Mouse (Mus musculus) spleen, embryonic (tissue): ENCODE results near the gene Mnt.

Source experiments
- CTCF ChIA-PET: fragments of 350-600 bp; sonication (Branson Sonifier 250); formaldehyde crosslinking; loops from one replicate; lab custom pipeline; 2022; lab: Charles Lee

The Mnt gene

DNA sequence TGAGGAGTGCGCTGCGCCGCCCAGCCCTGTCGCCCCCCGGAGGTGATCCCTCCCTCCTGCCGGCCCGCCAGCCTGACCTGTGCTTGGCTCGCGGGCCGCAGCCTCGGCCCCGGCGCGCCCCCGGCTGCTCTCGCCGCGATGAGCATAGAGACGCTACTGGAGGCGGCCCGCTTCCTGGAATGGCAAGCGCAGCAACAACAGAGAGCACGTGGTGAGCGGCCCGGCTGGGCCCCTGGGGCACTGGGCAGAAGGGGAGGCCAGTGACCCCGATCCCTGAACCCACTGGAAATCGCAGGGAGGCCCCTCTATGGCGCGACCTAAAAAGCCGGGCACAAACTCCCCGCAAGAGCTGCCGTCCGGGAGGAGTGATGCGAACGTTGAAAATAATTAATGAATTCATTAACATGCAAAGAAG is 478 bp downstream of the Mnt start:
- CTCF ChIA-PET: no interaction called here

DNA sequence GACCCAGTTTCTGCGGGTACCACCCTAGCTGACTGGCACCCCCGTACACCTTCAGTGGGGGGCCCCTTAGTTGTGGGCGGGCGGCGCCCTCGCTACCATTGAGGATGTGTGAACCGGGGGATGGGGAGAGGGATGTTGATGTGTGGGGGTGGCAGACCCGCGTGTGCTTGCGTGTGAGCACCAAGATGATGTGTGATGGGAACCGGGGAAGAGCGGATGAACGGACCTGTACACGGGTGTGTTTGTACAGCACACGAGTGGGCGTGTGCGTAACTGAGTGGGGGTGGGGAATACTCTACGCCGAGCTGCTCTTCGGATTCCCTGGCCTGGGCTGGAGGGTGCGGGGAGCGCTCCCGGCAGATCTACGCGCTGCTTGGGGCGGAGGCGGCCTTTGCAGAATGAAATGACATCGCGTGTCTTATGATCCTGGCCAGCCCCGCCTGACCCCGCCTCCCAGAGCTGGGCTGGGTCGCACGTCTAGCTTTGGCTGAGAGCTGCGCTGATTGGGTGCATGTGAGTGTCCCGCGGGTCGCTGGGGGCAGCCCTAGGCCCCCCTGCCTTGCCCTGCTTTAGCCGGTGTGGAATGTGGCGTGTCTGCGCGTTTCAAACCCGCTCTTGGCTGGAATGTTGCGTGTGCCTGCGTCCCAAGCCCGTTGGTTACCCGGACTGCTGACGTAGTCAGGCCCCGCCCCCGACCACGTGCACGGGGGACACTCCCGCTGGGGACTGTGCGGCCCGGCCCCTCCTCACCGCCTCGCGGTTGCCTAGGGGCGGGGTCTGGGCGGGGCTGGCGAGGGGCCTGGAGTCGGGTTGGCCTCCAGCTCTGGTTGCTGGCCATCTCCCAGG is 1.1 kb downstream of the Mnt start:
- CTCF ChIA-PET: no interaction called here

DNA sequence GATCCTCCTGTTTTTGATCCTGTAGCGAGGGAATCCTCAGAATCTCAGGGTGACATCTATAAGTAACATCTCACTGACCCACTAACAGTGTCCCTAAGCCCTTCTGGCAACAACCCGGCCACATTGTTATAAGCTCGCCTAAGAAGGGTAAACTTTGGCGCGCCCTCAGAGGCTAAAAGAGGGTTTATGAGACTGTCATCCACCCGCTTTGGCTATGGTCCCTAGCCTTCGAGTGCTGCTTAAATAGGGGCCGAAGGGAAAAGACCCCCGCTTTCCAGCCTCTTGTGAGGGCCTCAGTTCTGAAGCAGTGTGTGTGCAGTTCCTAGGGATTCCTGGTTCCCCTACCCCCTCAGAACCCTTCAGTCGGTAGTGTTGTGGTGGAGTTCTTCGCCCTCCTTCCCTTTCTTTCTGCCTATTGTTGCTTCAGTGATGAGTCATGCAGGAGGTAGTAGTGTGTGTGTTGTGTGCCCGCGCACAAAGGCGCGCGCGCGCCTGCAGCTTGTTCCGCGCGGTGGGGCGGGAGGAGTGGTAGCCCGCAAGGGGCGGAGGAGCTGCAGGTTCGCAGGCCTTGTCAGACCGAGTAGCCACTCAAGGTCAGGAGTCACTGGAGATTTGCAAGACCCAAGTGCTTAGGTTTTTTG is 1.9 kb downstream of the Mnt start:
- CTCF ChIA-PET: no interaction called here

DNA sequence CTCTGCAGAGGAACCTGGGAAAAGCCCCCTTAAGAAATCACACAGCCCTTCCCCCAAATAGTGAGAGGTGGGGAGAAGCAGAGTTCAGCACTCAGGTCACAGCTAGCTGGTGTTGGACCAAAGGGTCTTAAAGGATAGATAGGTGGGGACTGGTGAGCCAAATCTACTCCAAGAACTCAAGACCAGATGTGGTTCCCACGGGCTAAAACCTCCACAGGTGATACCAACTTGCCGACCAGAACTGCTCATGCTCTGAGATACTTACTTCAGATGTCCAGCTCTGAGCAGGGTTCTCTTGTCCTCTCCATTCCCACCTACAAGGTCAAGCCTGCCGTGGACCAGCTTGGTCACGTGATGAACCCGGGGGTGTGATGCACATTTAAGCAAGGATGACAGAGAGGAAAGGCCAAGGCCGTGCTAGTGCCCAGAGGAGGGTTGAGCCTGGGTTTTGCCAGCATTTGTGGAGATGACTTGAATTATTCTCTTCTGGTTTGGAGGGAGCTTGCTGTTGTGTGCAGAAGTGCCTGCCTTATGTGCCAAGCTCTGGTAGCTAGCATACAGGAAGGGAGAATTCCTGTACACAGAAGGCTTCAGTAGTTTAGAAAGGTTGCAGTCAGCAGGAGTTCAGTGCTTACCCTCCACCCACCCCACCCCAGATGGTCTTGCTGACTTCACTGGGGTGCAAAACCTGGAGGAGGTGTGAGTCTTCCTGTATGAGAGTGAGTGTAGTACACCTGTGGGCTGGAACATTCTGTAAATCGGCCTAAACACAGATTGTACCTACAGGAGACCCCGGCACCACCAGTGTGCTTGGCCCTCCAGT is 3.0 kb downstream of the Mnt start:
- CTCF ChIA-PET: no interaction called here

DNA sequence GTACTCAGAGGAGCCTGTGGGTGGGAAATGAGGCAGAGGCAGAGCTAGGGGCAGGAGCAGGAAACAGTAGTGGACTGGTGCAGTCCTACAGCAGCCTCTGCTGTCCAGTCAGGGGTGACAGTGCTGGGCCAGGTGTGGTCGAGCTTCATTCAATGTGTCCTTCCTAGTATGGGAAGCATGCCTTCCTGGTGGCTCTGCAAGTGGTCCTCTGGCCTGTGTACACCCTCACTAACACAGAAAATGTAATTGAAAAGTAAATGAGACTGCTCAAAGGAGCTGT is 3.6 kb downstream of the Mnt start:
- CTCF ChIA-PET: no interaction called here

DNA sequence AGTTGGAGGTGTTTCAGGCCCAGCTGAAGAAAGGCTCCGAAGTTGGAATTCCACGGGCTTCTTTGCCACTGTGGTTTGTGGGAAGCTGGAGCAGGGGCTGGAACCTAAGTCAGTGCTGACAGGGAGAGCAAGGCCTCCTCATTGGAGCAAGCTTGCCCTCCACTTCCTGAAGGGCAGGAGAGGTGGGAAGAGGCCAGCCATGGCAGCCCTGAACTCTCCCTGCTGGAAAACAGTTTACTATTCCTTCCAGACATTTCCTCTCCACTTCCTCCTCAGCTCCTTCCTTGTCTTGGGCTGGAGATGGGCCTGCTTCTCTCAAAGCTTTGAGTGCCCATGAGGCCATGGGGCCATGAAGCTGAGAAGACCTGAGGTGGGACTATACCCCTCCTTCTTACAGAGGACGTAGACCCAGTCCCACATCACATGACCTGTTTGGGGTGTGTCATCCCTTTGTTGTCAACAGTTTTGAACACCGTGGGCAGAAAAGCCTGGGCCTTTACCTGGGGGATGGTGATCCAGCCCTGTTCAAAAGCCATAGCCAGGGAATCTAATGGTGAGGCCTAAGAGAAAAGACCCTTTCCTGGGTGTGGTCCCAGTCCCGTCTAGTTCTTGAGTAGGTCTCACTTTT is 4.0 kb downstream of the Mnt start:
- CTCF ChIA-PET: no interaction called here

DNA sequence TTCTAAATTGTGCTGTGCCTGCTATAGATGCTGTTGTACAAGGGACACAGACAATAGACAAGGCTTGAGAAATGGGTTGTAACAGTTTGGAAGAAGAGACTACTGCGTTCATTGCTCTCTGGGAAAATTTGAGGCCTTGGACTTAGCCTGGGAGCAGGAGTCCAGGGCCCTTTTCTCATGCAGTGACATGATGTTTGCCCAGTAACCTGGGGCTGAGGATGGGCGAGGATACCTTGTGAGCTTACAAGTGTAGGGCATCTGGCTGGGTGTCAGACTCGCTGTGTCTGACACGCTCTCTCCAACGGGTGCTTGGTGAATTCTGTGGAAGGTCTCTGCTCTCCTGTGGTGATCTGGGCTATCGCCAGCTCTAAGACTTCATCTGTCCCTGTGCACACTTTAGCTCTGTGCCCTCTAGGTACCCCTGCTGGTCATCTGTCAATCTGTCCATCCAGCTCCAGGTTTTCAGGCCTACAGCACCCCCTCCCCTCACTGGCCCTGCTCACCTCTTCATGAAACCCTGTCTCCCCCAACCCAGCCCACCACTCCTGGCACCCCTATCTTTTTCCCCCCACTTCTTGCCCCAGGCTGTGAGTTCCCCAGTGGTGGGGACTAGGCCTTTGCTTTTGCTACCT is 5.0 kb downstream of the Mnt start:
- CTCF ChIA-PET: no interaction called here

DNA sequence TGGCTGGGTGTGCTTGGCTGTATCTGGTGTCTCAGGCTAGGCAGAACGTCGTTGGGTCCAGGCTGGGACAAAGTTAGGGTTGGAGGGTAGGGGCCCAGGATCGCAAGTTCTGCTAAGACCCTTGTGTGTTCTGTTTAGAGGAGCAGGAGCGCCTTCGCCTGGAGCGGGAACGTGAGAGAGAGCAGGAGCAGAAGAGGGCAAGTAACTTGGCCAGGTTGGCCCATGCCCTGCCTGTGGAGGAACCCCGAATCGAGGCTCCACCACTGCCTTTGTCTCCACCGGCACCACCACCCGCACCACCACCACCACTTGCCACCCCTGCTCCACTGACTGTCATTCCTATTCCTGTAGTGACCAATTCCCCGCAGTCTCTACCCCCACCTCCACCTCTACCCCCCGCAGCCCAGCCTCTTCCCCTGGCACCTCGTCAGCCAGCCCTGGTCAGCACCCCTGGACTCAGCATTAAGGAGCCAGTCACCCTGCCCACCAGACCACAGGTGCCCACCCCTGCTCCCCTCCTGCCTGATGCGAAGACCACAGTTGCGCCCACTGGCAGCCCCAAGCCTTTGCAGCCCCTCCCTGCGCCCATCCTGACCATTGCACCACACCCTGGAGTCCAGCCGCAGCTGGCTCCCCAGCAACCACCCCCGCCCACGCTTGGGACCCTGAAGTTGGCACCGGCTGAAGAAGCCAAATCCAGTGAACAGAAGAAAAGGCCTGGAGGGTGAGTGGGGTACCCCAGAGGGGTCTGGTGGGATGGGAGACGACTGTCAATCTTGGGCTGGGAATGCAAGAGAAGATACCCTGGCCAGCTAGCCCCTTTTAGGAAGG is 5.7 kb downstream of the Mnt start:
- CTCF ChIA-PET: interaction anchor here (1.3 kb wide), 1 partner anchor 16 kb away, joined by 4 read pairs; no protein-coding TSS in a partner anchor

DNA sequence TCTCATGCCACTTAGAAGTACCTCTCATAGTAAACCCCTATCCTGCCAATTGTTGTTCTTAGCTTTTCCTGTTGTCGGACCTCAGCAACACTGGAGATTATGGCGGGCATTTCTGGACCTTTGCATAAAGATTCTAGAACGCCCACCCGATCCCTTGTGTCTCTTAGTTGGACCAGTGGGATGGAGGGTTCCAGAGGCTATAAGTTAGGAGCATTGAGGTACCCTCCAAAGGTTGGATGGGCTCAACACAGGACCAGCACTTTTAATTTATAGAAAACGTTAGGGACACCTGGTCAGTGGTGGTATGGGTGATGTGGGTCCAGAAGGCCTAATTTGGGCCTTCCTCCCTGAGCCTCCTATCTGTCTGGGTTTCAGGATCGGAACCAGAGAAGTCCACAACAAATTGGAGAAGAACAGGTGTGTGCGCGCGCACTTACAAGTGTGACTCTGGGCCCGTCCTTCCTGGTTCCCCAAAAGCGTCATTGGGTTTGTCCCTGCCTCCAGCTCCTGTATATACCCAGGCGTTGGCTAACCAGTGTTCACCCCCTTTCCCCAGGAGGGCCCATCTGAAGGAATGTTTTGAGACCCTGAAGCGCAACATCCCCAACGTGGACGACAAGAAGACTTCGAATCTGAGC is 6.5 kb downstream of the Mnt start:
- CTCF ChIA-PET: interaction anchor here (1.3 kb wide), 1 partner anchor 16 kb away, joined by 4 read pairs; no protein-coding TSS in a partner anchor

DNA sequence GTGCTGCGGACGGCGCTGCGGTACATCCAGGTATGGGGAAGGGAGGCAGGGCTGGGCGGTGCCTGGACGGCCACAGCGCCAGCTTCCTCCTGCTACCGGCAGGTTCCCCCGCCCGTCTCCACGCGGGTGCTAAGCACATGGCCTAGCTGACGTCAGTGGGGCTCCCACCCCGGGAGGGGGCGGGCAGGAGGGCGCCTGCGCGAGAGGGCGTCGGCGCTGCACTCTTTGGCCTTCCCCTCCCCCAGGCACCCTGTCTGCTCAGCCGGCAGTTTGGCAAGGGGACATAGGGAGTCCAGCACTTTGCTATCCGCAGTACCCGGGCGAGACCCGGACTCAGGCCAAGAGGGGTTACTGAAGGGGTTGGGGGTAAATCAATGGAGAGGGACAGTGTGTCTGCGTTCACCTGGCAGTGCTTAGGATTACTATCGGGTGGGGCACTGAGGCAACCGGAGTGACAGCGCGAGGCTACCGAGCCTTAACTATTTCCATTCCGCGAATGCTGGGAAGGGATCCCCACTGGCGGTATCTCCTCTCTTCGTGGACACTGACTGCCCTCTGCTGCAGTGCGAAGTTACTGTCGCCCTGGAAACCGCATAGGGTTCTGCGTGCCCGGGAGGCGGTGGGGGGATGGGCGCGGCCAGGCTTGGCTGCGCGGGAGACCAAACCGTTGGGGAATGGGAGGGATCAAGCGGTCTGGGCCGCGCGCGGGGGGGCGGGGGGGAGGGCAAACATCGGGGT is 7.1 kb downstream of the Mnt start:
- CTCF ChIA-PET: interaction anchor here (1.1 to 1.3 kb wide), 2 partner anchors 12 to 17 kb away, joined by 3 to 4 read pairs; no protein-coding TSS in a partner anchor

DNA sequence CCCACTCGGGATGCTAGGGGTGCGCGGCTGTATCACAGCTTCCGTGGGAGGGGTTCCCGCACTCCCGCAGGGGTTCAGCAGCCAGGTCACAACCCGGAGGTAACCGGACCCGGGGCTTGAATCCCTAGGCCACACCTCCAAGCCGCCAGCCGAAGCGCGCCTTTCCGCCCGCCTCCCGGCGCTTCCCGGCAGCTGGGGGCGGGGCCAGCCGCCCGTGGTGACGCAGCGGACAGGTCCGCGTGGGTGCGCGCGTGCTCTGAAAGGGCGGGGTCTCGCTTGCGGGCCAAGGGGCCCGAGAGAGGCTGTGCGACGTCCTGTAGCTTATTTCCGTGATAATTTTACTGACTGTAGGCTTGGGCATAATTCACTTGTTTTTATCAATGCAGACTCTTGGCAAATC is 7.7 kb downstream of the Mnt start:
- CTCF ChIA-PET: interaction anchor here (1.1 kb wide), 1 partner anchor 12 kb away, joined by 3 read pairs; no protein-coding TSS in a partner anchor

DNA sequence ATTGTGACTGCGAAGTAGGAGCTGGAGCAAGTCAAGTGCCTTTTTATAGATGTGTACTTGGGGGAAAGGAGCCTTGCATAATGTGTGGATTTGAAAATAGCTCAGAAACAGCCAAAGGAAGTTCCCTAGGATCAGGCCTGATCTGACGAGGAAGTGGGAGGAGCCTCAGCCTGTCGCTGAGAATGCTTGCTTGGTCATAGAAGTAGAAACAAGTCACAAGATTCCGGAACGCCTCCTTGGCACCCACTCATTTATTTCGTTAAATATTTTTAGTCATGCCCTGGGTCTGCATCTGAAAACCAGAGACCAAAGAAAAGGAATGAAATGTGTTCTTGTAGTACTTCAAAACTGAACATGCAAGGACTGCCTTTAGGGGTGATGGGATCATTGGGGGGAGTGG is 8.3 kb downstream of the Mnt start:
- CTCF ChIA-PET: interaction anchor here (1.1 kb wide), 1 partner anchor 13 kb away, joined by 3 read pairs; no protein-coding TSS in a partner anchor

DNA sequence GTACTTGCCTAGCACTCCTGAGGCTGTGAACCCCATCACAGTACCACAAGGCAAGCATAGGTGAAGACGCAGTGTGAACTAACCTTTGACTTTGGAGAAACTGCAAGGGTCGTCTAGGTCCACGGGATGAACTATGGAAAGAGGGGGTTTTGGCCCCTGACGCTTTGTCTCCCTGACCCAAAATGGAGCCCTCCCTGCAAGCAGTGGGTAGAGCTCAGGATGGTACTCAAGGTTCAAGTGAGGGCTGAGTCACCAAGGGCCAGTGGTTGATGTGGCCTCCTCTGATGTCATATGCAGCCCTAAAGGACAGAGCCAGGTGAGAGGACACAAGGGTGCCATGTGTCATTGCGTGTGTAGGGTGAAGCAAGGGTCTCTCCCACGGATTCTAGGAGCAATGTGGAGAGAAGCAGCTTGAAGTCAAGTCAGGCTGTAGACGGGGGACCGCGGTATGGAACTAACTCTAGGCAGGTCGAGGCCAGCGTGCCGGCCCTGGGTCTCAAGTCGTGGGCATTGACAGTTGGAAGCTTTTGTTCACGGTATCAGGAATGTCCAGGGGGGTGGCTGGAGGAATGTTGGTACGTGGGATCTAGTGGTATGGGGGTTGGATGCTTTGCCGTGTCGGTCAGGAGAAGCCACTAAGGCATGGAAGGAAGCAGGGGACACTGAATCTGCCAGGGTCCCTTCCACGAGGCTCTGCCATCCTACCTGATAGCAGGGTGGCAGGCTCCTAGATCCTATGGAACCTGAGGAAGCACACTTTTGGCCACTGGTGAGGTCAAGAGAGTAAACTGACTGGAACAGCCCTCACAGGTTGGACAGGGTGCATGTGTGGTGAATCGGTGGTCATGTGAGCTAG is 9.4 kb downstream of the Mnt start:
- CTCF ChIA-PET: interaction anchor here (0.6 to 1.0 kb wide), 2 partner anchors 10 to 14 kb away, joined by 4 to 6 read pairs; no protein-coding TSS in a partner anchor

DNA sequence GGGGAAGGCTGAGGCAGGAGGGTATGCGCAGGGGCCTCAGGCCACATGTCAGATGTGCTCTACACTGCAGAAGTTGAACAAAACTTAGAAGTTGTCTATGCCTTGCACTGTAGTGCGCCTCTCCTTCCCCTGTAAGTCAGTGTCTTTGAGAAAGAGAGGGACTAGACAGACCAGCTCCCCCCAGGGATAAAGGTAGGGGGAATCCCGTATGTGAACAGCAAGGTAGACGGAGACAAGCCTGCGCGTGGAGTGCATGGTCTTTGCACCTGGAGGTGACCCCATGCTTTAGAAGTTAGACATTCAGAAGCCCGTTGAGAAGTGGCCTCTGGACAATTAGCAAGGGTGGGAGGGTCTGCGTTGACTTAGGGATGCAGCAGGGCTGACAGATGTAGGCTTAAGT is 10.0 kb downstream of the Mnt start:
- CTCF ChIA-PET: interaction anchor here (0.6 to 1.0 kb wide), 2 partner anchors 11 to 15 kb away, joined by 4 to 6 read pairs; no protein-coding TSS in a partner anchor

DNA sequence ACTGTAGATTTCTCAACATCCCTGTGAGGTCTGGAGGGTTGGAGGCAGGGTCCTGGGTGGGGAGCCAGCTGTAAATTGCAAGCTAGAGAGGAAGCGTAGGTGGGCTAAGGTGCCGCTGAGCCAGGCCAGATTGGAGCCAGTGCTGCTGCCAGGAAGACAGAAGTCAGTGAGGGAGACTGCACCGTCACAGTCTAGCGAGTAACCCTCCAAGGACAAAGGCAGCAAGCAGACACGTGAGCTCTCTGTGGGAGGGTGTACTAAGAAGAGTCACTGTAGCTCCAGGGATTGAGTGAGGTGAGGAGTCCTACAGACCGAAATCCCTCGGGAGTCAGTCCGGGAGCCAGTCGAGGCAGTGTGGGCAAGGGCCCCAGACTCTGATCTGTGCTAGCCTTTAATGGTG is 10.6 kb downstream of the Mnt start:
- CTCF ChIA-PET: no interaction called here

DNA sequence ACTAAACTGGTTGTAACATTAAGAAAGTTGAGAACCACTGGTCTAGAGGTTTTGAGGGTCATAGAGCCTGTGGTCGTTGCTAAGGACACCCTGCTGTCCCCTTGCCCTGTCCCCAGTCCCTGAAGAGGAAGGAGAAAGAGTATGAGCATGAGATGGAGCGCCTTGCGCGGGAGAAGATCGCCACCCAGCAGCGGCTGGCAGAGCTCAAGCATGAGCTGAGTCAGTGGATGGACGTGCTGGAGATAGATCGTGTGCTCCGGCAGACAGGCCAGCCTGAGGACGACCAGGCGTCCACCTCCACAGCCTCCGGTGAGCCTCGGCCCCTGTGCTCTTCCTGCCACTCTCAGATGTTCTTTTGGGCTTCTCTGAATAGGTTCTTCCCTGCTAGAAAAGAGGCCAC is 11.3 kb downstream of the Mnt start:
- CTCF ChIA-PET: no interaction called here

DNA sequence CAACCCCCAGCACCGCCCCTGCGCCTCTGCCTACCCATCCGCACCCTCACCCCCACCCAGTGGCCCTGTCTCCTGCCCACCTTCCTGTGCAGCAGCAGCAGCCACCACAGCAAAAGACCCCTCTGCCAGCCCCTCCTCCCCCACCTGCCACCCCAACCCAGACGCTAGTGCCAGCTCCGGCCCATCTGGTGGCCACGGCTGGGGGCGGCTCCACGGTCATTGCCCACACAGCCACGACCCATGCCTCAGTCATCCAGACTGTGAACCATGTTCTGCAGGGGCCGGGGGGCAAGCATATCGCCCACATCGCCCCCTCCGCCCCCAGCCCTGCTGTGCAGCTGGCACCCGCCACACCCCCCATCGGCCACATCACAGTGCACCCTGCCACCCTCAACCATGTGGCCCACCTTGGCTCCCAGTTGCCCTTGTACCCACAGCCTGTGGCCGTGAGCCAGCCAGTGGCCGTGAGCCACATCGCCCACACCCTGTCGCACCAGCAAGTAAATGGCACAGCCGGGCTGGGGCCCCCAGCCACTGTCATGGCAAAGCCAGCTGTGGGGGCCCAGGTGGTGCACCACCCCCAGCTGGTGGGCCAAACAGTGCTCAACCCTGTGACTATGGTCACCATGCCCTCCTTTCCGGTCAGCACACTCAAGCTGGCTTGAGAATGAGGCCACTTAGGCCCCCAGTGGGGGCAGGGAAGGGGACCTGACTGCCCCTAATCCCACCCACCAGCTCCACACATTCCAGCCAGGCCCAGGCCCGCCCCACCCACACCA is 12.1 kb downstream of the Mnt start:
- CTCF ChIA-PET: interaction anchor here (1.0 kb wide), 1 partner anchor 33 kb away, joined by 3 read pairs; no protein-coding TSS in a partner anchor
